Mouse (Mus musculus) inflammation-experienced regulatory T-cells, adult 16 weeks (primary cell): Measurements from ENCODE around the gene Zcwpw1. TPM values are rescaled to one million over a fixed set of nuclear protein-coding genes. Genes with fewer than 3 reads are reported as not detected.

Source experiments
- polyA plus RNA-seq: library from polyadenylated mRNA; unstranded; fragments of 100-300 nt; shearing (Covaris generic); gene quantifications from one replicate; pipeline ENCODE4 v1.2.1, GENCODE M21; 2017

Zcwpw1 gene
- polyA plus RNA-seq, result 8.9 TPM

DNA sequence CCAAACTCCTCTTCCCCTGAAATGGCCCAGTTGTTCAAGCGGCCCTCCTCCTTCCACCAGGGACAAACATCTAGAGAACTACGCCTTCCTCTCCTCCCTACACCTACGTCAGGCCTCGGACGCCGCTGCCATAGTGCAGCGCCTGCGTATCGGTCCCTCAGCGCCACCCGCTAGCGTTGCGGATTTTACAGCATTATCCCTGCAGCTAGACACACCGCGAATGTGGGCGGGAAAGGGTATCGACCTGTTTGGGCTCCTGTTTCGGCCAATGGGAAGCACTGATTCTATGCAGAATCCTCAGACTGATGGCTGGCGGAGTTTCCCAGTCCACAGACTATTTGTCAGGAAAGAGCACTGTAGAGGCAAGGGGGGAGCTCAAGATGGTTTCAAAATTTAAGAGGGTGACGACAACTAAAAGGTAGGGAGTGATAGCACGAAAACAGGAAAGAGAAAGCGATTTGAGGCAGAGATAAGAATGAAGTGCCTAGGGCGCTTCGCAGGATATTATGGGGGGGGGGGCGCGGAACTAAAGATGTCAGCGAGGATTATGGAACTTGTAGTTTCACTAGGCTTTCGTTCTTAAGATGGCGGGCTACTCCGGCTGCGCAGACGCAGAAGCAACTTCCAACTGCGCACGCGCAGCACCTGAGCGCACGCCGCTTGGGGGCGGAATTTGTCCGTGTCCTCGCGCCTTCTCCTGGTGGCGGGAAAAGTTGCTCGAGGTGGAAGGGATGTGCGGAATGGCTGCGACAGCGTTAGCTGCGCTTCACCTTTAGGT lies at the start of gene Zcwpw1, which contains the start of gene Mepce:
TSS of gene Zcwpw1 (plus strand) at position 648 of the 778 bp plus-strand sequence.
TSS of gene Mepce (minus strand) at position 505 of the 778 bp plus-strand sequence.

GRCm38 (mm10) chr5:137741023-137741931 lies 46.3 kb upstream of the Zcwpw1 start, which contains the start of gene Nyap1:
Gene Nyap1, minus strand, starts transcription at chr5:137741607.

DNA sequence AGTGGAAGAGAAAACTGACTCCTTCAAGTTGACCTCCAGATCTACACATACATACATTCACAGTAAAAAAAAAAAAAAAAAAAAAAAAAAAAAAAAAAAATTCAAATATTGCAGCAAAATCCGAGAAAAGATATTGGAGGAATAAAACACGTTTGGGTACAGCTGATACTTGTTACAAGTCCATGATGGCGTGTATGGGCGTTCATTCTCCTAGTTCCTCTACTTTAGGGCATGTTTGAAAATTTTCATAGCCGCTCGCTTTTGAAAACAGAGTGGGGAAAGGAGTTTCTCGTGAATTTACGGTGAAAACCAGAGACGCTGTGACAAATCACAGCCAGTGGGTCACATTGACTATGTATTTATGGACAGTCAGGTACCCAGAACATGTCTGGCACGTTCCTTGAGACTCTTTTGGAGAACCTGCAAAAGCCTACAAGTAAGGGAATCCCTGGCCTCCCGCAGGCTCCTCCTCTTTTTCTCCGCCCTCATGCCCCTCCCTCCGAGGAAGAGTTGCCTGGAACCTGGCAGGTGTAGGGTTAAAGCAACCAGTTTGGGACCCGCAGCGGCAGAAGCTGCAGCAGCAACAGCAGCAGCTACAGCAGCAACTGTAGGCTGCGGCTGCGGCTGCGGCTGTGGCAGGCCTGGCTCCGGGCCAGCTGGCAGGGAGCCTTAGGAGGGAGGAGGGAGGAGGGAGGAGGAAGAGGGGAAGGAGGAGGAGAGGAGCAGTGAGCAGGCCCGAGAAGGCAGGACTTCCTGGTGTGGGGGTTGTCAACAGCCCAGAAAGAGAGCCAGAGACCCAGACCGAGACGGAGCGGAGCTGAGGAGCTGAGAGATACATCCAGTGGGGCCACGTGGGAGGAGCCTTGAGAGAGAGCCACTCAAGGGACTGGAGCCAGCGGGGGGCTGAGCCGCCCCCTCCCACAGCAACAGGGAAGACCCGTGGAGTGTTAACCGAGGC lies 42.1 kb upstream of the Zcwpw1 start, which contains the start of gene Tsc22d4:
TSS of gene Tsc22d4 (plus strand) at position 517 of the 958 bp plus-strand sequence.

GRCm38 (mm10) chr5:137778635-137779034 lies 9.0 kb upstream of the Zcwpw1 start, which contains the start of gene Ppp1r35:
Gene Ppp1r35, plus strand, starts transcription at chr5:137778849.

GRCm38 (mm10) chr5:137835966-137836520 lies 48.4 kb downstream of the Zcwpw1 start, which contains the start of gene Pilra:
Gene Pilra, minus strand, starts transcription at chr5:137836281.

GRCm38 (mm10) chr5:137857960-137858710 lies 70.5 kb downstream of the Zcwpw1 start, which contains the start of gene Pilrb1:
Gene Pilrb1, minus strand, starts transcription at chr5:137858106.

DNA sequence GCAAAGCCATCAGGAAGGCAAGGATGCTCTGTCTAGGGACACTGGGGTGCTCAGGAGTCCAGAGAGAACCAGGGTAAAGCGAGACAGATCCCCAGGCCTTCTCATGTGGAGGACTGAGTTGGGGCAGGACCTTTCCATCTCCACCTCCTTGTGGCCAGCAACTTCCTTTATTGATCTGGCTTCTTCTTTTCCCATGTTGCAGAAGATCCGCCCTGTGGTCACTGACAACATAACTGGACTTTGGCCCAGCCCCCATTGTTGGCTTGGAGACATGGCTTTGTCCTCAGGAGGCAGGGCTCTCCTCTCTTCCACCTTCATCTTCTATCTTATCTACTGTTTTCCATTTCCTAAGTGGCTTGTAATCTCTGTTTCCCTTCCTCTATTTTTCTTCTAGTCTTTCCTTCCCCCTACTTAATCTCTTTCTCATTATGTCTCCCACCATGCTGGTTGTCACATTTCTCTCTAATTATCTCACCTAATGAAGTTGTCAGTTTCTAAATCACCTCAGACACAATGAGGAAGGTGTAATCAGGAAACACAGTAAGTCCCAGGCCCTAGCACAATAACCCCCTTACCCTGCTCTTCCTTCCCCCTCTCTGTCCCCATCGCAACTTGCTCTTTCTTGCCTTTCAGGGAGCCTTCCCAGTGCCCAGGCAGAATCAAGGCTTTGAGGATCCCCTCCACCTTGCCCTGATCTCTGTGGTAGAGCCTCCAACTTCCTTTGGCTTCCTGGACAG lies 84.2 kb downstream of the Zcwpw1 start, which contains the start of gene Pilrb2:
TSS of gene Pilrb2 (minus strand) at position 172 of the 737 bp plus-strand sequence.

Other genes starting within 250 kb of the Zcwpw1 start
- gene Actl6b, start 234.3 kb upstream of the Zcwpw1 start, polyA plus RNA-seq, result not detected
- 0.39 TPM for gene Tfr2, start 218.0 kb upstream of the Zcwpw1 start, polyA plus RNA-seq
- gene Mospd3, start 186.7 kb upstream of the Zcwpw1 start, polyA plus RNA-seq, result 99.5 TPM
- gene Pcolce, start 174.0 kb upstream of the Zcwpw1 start, polyA plus RNA-seq, result 2.4 TPM
- gene Fbxo24, start 158.8 kb upstream of the Zcwpw1 start, polyA plus RNA-seq, result 0.93 TPM
- 383 TPM for gene Lrch4, start 158.7 kb upstream of the Zcwpw1 start, polyA plus RNA-seq
- 98.4 TPM for gene Gm20605, start 158.6 kb upstream of the Zcwpw1 start, polyA plus RNA-seq
- 164 TPM for gene Sap25, start 146.5 kb upstream of the Zcwpw1 start, polyA plus RNA-seq
- not detected for gene Irs3, start 142.1 kb upstream of the Zcwpw1 start, polyA plus RNA-seq
- gene Agfg2, start 103.1 kb upstream of the Zcwpw1 start, polyA plus RNA-seq, result 35.1 TPM
- gene Nyap1, start 46.2 kb upstream of the Zcwpw1 start, polyA plus RNA-seq, result 0.57 TPM
- gene Tsc22d4, start 42.1 kb upstream of the Zcwpw1 start, polyA plus RNA-seq, result 412 TPM
- 39.6 TPM for gene Ppp1r35, start 8.9 kb upstream of the Zcwpw1 start, polyA plus RNA-seq
- 17.5 TPM for gene Mepce, start 143 bp upstream of the Zcwpw1 start, polyA plus RNA-seq
- 2.7 TPM for gene Pilra, start 48.5 kb downstream of the Zcwpw1 start, polyA plus RNA-seq
- gene Pilrb1, start 70.3 kb downstream of the Zcwpw1 start, polyA plus RNA-seq, result 3.6 TPM
- 2.2 TPM for gene Pilrb2, start 84.0 kb downstream of the Zcwpw1 start, polyA plus RNA-seq
- not detected for gene Cyp3a13, start 133.8 kb downstream of the Zcwpw1 start, polyA plus RNA-seq
- gene Gjc3, start 175.3 kb downstream of the Zcwpw1 start, polyA plus RNA-seq, result not detected
- gene Azgp1, start 193.7 kb downstream of the Zcwpw1 start, polyA plus RNA-seq, result not detected
- not detected for gene Smok3a, start 233.5 kb downstream of the Zcwpw1 start, polyA plus RNA-seq
- not detected for gene Smok3b, start 233.6 kb downstream of the Zcwpw1 start, polyA plus RNA-seq